ENCODE assay signal across 8 mouse cellular contexts in genomic region chr17:5885474-5885873, GRCm38 (mm10). TPM values are rescaled to one million over a fixed set of nuclear protein-coding genes. Genes with fewer than 3 reads are reported as not detected.
DNase-seq lines count a peak whose midpoint lies in the region; ATAC-seq and TF ChIP-seq lines count a peak whose summit lies in the region.

No protein-coding gene starts in this region.

- H3K9me3 ChIP-seq in heart, embryonic 11.5 days (replicated peaks; ENCODE audit: control insufficient read depth, low read length): no peaks in the 10 kb centered on the region

- no peak; the same call in 1 of the 2 replicates for ATAC-seq in heart, embryonic 11.5 days (replicated peaks; ENCODE audit: insufficient number of reproducible peaks, low FRiP score, low TSS enrichment)
- ATAC-seq in frontal cortex, adult (ENCODE audit: low TSS enrichment): no peak

- WGBS in heart, embryonic 11.5 days (ENCODE audit: insufficient replicate concordance): 45% methylated on average over 8 of the region's 8 CpGs
- WGBS in lung, adult 2 months: 8% methylated on average over 8 of the region's 8 CpGs

- no peak overlapping the region for H3K4me2 ChIP-seq in heart, embryonic 11.5 days

- H3K27ac ChIP-seq in heart, embryonic 11.5 days (ENCODE audit: low read depth, low read length): peak overlapping the region; percentile 64

- TF ChIP-seq CTCF in lung, adult 2 months (IDR thresholded peaks at IDR 0.05; ENCODE audit: insufficient read depth, low read length): no peak

- TF ChIP-seq POLR2A in lung, adult 2 months (IDR thresholded peaks at IDR 0.05; ENCODE audit: borderline replicate concordance, extremely low read depth, low read depth, low read length): no peak

- no peaks in the 10 kb centered on the region; the same call in 1 of the 2 replicates for H3K36me3 ChIP-seq in heart, embryonic 11.5 days (ENCODE audit: control insufficient read depth, insufficient read depth, low read length)

- peaks cover 11% of the 10 kb centered on the region for H3K4me1 ChIP-seq in heart, embryonic 11.5 days (ENCODE audit: control insufficient read depth, insufficient read depth, low read length)
- peaks cover 23% of the 10 kb centered on the region for H3K4me1 ChIP-seq in lung, adult 2 months (ENCODE audit: control insufficient read depth, insufficient read depth, low read length)

- H3K27me3 ChIP-seq in heart, embryonic 11.5 days (ENCODE audit: control insufficient read depth, insufficient read depth, low read length): no peaks in the 10 kb centered on the region

- H3K4me3 ChIP-seq in heart, embryonic 11.5 days (ENCODE audit: low read depth, low read length): no peak overlapping the region
- H3K4me3 ChIP-seq in lung, adult 2 months (replicated peaks; ENCODE audit: extremely low read depth, low read depth, low read length): no peak overlapping the region

- DNase-seq in testis, postnatal 10 days (ENCODE audit: low spot score): peak; percentile 75
- no peak for DNase-seq in testis, postnatal 14 days (ENCODE audit: low spot score)
- peak; percentile 58 for DNase-seq in cerebellum, adult 9-11 months
- peak; percentile 80 for DNase-seq in kidney, adult 8-10 months
- peak; percentile 64 for DNase-seq in lung, adult 2 months
- DNase-seq in right cerebral cortex, postnatal 25 days: peak; percentile 23

- H3K9ac ChIP-seq in heart, embryonic 11.5 days (ENCODE audit: low read depth, low read length): peak overlapping the region; percentile 22; the same call in 1 of the 2 replicates

RNA-seq across cellular contexts. Expression of gene Snx9, which starts 44.3 kb away (rescaled TPM):
- 26.5 and 26.9 TPM in 2 replicates for polyA plus RNA-seq in heart, embryonic 11.5 days (2014; fragmentation: Nextera tagmentation; extraction: Ambion mirVana)
- 26.7 and 31.4 TPM in 2 replicates for polyA plus RNA-seq in lung, adult 2 months (2012; rRNA removed)

RNA-seq across cellular contexts. Expression of gene Synj2, which starts 55.6 kb away (rescaled TPM):
- polyA plus RNA-seq in heart, embryonic 11.5 days (2014; fragmentation: Nextera tagmentation; extraction: Ambion mirVana): 3.0 and 3.3 TPM in 2 replicates
- polyA plus RNA-seq in lung, adult 2 months (2012; rRNA removed): 7.1 and 10.9 TPM in 2 replicates
